Mouse (Mus musculus) kidney, postnatal 36 days (tissue): ENCODE data around the gene Ctcfl.

Experiments
- DNase-seq, 2 experiments: peaks; one replicate each; pipeline ENCODE4 v3.0.0; 2021 to 2022; ENCODE audit warnings: mixed read lengths in 2 of 2

Ctcfl gene

GRCm38 (mm10) chr2:173119023-173119944 is at the start of gene Ctcfl:
Gene Ctcfl, minus strand, starts transcription at chr2:173119525.
- DNase-seq = no peak

DNA sequence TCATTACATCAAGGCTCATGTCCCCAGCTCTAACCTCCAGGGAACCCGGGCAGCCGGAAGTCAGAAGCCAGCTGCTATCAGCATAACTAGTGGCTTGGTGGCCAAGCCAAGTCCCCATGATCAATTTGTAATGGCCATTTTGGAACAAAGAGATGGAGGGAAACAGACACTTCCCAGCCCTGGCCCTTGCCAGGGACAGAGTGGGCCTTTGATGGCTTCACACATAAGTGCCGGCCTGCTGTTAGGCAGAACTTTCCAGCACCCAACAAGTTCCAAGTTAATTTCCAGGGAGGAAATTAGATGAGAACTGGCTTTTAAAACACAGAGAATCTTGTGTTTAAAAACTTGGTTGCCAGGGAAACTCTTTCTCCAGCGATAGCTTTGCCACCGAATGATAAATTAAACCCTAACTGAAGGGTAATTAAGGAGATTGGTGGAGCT is 49.1 kb upstream of the Ctcfl start:
- DNase-seq = peak in 1 of 2 experiments; percentile 33

GRCm38 (mm10) chr2:173165357-173165756 is 46.0 kb upstream of the Ctcfl start:
- DNase-seq = no peak

GRCm38 (mm10) chr2:173164946-173165345 is 45.6 kb upstream of the Ctcfl start:
- peak; percentile 69 to 89 for DNase-seq

- DNase-seq = peak; percentile 73 to 88
Measured at GRCm38 (mm10) chr2:173164358-173164757, 45.0 kb upstream of the Ctcfl start.

GRCm38 (mm10) chr2:173163380-173163779 is 44.1 kb upstream of the Ctcfl start:
- DNase-seq = peak; percentile 65 to 87

GRCm38 (mm10) chr2:173159354-173160311 is 40.3 kb upstream of the Ctcfl start:
- peak; percentile 84 to 90 for DNase-seq

- DNase-seq = no peak
Measured at GRCm38 (mm10) chr2:173158390-173159055, 39.2 kb upstream of the Ctcfl start.

DNA sequence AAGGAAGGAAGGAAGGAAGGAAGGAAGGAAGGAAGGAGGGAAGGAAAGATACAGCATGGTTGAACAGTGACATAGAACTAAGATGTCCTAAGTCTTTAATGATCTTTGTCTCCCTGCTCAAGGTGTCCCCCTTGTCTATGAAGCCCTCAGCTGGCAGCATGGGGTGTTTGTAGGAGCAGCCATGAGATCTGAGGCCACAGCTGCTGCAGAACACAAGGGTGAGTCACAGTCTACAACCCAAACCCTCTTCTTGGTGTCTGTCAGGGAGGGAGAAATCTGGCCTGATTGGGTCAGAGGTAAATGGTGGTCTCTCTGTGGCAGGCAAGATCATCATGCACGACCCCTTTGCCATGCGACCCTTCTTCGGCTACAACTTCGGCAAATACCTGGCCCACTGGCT is 38.5 kb upstream of the Ctcfl start:
- no peak for DNase-seq

DNA sequence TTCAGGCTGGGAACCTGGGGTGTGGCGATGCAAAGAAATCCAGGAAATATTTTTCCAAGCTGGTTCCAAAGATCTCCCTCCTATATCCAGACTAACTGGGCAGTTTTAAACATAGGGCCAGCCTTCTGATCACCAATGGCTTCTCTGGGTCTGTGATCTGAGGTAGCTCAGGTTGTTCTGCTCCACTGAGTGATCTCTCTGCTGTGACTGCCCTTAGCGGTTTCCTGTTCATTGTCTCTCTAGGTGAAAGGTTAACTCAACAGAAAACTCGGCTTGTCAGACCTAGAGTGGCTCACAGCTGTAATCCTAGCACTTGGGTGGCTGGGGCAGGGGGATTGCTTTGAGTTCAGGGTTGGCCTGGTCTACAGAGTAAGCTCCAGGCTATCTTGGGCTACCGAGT is 38.1 kb upstream of the Ctcfl start:
- no peak for DNase-seq

- DNase-seq = no peak
Measured at GRCm38 (mm10) chr2:173156923-173157322, 37.6 kb upstream of the Ctcfl start.

DNA sequence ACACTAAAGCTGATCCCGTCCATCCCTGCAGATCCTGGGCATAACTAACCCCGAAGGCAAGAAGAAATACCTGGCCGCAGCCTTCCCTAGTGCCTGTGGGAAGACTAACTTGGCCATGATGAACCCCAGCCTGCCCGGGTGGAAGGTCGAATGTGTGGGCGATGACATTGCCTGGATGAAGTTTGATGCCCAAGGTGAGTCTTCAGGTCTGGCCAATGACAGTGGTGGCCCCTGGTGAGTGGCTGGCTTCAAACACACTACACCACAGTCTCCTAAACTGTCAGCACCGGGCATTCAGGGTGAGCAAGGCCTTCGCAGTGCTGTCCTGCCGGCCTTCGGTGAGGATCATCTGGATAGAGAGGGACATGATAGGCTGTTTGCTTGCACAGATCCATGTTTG is 36.6 kb upstream of the Ctcfl start:
- no peak for DNase-seq

DNA sequence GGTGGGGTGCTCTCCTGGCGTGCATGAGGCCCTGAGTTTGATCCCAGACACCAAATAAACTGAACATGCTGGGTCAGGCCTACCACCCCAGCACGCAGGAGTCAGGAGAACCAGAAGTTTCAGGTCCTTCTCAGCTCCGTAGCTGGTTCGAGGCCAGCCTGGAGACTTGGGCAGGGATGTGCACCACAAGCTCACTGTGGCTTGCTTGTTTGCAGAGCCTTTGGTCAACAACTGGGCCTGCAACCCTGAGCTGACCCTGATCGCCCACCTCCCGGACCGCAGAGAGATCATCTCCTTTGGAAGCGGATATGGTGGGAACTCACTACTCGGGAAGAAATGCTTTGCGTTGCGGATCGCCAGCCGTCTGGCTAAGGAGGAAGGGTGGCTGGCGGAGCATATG is 35.6 kb upstream of the Ctcfl start:
- no peak for DNase-seq

DNA sequence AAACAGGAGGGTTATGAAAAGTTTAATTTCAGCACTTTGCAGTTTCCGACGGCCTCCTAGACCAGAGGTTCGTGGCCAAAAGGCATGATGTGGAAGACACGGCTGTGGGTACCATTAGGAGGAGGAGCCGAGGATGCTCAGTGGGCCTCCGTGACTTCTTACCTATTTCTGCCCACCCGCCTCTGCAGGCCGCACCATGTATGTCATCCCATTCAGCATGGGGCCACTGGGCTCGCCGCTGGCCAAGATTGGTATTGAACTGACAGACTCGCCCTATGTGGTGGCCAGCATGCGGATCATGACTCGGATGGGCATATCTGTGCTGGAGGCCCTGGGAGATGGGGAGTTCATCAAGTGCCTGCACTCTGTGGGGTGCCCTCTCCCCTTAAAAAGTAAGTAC is 35.2 kb upstream of the Ctcfl start:
- no peak for DNase-seq

DNA sequence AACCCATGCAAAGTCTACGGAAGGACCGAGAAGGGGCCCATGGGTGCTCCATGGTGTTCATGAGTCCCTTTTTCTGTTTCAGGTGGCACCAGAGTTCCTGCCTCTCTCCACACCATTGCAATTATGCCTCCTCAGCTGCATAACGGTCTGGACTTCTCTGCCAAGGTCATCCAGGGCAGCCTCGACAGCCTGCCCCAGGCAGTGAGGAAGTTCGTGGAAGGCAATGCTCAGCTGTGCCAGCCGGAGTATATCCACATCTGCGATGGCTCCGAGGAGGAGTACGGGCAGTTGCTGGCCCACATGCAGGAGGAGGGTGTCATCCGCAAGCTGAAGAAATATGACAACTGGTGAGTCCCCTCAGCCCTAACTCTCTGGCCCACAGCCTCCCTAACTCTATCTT is 33.9 kb upstream of the Ctcfl start:
- DNase-seq = no peak

DNA sequence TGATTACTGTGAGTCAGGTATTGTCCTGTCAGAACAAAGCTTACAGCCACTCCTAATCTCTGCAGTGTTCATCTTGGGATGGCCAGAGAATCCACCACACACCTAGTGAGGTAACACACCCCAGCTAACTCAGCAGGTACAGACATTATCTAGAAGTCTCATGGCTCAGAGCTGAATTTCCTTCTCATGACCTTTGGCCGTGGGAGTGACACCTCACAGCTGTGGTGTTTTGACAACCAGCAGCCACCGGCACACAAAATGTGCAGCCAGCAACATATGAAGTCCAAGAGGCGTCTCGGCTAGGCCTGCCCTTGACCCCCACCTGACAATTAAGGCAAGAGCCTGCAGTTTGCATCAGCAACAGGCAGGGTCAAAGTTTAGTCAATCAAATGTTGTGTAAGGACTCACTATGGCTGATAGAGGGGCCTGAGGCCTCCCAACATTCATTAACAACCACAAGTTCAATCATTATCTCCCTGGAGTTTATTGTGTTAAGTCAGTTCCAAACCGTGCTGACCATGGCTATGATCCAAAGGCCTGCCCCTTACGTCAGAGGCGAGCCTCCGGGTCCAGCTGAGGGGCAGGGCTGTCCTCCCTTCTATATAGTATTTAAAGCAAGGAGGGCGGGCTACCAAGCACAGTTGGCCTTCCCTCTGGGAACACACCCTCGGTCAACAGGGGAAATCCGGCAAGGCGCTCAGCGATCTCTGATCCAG is 33.3 kb upstream of the Ctcfl start, which contains the start of gene Pck1:
TSS of gene Pck1 (plus strand) at position 613 of the 716 bp plus-strand sequence.
- DNase-seq = peak; percentile 91 to 95

- no peak for DNase-seq
Measured at GRCm38 (mm10) chr2:173151784-173152284, 32.5 kb upstream of the Ctcfl start.

DNA sequence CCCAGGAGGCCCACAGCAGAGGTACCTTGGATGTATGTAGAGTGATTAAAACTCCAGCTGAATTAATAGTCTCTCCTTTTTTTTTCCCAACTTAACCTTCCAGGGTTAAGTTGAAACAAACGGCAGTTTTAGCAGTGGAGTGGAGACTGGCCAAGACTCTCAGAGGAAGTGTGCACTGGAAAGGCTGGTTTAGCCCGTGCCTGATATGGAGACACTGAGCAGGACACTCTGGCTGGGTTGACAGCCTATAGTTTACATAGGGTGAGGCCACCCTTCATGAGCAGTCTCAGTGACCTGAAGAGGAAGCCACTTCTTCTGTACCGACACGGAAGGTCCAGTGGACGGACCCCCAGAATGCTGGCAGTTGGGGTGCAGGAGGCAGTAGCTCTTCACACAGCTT is 32.0 kb upstream of the Ctcfl start:
- DNase-seq = no peak

- DNase-seq = no peak
Measured at GRCm38 (mm10) chr2:173148001-173148400, 28.7 kb upstream of the Ctcfl start.

DNA sequence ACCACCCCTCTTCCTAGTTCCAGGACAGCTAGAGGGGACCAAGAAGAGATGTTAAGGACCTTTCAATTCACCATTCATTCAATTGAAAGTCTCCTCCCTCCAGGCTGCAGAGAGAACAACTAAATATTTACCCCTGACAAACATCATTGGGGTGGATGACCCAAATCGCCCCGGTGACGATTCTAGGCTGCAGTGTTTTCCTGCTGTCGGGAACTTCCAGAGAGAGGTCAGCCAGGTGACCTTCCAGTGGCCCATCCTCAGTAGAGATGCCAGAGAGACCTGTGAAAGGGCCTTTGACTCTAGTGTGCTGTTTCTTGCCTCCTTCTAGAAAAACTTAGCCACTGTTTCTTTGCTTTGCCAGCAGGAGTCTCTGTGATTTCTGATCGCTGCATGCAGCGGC is 27.4 kb upstream of the Ctcfl start:
- no peak for DNase-seq

DNA sequence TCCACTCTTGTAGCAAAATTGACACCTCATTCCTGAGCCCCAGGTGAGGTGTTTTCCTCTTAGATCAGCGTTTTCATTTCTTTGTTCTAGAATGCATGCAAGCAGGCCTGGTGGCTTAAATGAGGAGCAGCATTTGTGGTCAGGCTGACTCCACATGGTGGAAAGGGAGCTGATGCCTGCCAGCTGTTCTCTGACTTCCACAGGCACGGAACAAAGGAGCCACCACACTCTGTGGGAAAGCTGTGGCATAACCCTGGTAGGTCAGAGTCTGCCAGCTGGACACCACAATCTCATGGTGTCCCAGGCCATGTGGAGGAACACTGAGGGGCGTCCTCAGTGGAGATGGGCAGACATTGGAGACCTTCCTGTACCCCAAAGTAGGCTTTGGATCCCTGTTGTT is 26.5 kb upstream of the Ctcfl start:
- no peak for DNase-seq

GRCm38 (mm10) chr2:173143611-173144010 is 24.3 kb upstream of the Ctcfl start:
- no peak for DNase-seq
